Mouse (Mus musculus) limb, embryonic 13.5 days (tissue): ENCODE measurements around the gene Ahnak2. TPM values are rescaled to one million over a fixed set of nuclear protein-coding genes. Genes with fewer than 3 reads are reported as not detected.

Experiments used
- ATAC-seq: fragments of 200-750 bp; cut with Nextera tagmentation; 2 replicates; pipeline ENCODE4 v1.8.0; 2017; ENCODE audit warnings: low read depth, moderate number of reproducible peaks, moderate TSS enrichment; ENCODE audit not compliant: low FRiP score
- H3K27ac ChIP-seq: fragments of 300-500 bp; sonication (generic); 2 replicates; pipeline ENCODE4 v1.5.1; 2015; ENCODE audit warnings: inconsistent platforms, mild to moderate bottlenecking, moderate library complexity
- H3K27me3 ChIP-seq: fragments of 300-500 bp; sonication (generic); 2 replicates; pipeline ENCODE4 v1.6.1; 2015; ENCODE audit warnings: mild to moderate bottlenecking, inconsistent platforms
- H3K36me3 ChIP-seq: fragments of 300-500 bp; sonication (generic); 2 replicates; pipeline ENCODE4 v1.6.1; 2015; ENCODE audit warnings: inconsistent platforms, mild to moderate bottlenecking, moderate library complexity
- H3K4me1 ChIP-seq: fragments of 300-500 bp; sonication (generic); 2 replicates; pipeline ENCODE4 v1.6.1; 2015; ENCODE audit warnings: inconsistent platforms
- H3K4me2 ChIP-seq: fragments of 300-500 bp; sonication (generic); replicated peaks from 2 replicates; pipeline ENCODE4 v1.6.1; 2015; ENCODE audit warnings: inconsistent platforms, mild to moderate bottlenecking, moderate library complexity
- H3K4me3 ChIP-seq: fragments of 300-500 bp; sonication (generic); 2 replicates; pipeline ENCODE4 v1.5.1; 2015; ENCODE audit warnings: moderate library complexity, mild to moderate bottlenecking, inconsistent platforms
- H3K9ac ChIP-seq: fragments of 300-500 bp; sonication (generic); 2 replicates; pipeline ENCODE4 v1.6.1; 2015; ENCODE audit warnings: mild to moderate bottlenecking, inconsistent platforms
- H3K9me3 ChIP-seq: fragments of 300-500 bp; sonication (generic); 2 replicates; pipeline ENCODE4 v1.6.1; 2016; ENCODE audit warnings: inconsistent platforms
- WGBS: fragments of 180-500 bp; shearing (Covaris S2); methylation state at CpG from one replicate; pipeline ENCODE4 v1.1.7; 2015; 5-methylcytosine and 5-hydroxymethylcytosine counted together
- polyA plus RNA-seq: library from polyadenylated mRNA; unstranded; fragments of >200 nt; fragmentation: Nextera tagmentation; extraction: Ambion mirVana; gene quantifications from 2 replicates; pipeline ENCODE4 v1.2.1, GENCODE M21; 2015

The Ahnak2 gene
- polyA plus RNA-seq, 1 experiment from 2014 or later, result 0.64 TPM

DNA sequence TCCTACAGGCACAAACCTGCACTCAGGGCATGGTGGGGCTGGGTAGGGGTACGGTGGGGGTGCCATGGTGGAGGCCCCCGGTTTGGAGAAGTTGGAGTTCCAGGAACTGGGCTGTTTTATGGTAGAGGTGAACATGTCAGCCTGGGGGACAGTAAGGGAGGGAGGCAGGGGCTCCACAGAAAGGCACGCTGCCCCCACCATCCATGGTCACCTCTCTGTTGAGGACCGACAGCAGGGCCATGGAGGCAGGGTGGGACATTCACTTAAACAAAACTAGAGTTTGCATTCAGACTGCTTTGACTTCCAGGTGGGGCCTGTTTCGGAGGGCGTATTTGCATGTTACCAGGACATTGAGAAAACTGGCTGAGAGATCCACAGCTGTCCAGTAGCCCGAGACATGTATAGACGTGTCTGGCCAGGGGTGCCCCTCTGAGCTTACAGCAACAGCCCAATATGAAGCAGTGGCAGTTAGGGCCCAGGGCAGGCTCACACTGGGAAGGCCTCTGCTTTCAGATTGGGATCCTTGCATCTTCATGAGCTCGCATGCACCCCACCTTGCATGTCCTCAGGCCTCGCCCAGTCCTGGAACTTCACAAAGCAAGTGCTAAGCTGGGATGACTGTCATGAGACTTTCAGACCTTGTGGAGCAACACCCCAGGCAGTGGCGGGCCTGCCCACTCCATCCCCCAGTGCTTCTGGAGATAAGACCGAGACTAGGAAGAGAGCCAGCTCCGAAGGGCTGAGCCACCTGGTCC is 8.7 kb downstream of the Ahnak2 start:
- no peaks in the 10 kb centered on the region for H3K36me3 ChIP-seq
- peaks cover 12% of the 10 kb centered on the region; the same call in 1 of the 2 replicates for H3K27me3 ChIP-seq
- peaks cover 52% of the 10 kb centered on the region for H3K4me1 ChIP-seq
- no peak overlapping the region for H3K4me2 ChIP-seq
- WGBS, result 76% methylated on average over 13 of the region's 13 CpGs
- ATAC-seq, result no peak
- H3K9me3 ChIP-seq, result no peaks in the 10 kb centered on the region
- no peak overlapping the region for H3K9ac ChIP-seq
- no peak overlapping the region; the same call in 1 of the 2 replicates for H3K27ac ChIP-seq
- H3K4me3 ChIP-seq, result no peak overlapping the region

DNA sequence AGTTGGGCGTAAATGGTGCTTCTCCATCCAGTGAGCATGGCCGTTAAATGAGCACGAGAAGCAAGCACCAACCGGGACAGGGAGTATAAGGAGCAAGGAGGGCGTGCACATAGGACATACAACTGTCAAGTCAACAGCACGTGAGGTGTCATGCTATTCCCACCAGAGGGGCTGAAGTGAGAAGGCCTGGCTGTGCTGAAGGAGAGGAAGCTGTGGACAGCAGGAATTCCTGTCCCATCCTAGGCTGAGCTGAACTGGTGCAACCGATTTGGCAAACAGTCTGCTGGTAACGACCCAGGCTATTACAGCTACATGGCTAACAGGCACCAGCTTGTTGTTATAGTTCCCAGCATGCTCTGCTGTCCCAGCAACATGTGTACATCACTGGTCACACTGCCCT is 11.4 kb downstream of the Ahnak2 start:
- no peak overlapping the region for H3K4me3 ChIP-seq
- H3K9ac ChIP-seq, result no peak overlapping the region
- H3K4me2 ChIP-seq, result 0 out of 2 replicates have a peak overlapping the region, but pooled peaks have one; percentile 4
- WGBS, result 51% methylated on average over 8 of the region's 8 CpGs
- H3K4me1 ChIP-seq, result peaks cover 25% of the 10 kb centered on the region
- H3K36me3 ChIP-seq, result no peaks in the 10 kb centered on the region
- H3K9me3 ChIP-seq, result no peaks in the 10 kb centered on the region
- no peak for ATAC-seq
- H3K27me3 ChIP-seq, result no peaks in the 10 kb centered on the region
- no peak overlapping the region for H3K27ac ChIP-seq

DNA sequence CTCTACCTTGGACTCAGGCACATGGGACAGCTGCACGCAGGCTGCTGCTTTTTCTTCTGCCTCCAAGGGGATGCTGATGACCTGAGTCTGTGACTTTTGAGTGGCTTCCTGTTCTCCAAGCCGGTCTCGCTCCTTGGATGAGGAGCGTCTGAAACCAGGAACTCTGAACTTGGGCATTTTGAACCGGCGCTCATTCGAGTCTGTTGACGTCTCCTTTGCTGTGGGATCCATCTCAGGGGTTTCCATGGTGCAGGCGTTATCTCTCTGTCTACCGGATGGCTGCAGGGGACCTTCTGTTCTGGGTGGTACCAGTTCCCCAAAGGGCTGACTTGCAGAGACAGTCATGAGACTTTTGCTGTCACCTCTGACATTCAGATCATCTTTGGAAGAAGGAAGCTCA is 28.0 kb downstream of the Ahnak2 start:
- Histone ChIP-seq H3K27me3 (no peaks in the 10 kb centered on the region), H3K4me3 (no peak overlapping the region), H3K4me1 (peaks cover 6% of the 10 kb centered on the region; the same call in 1 of the 2 replicates), H3K27ac (no peak overlapping the region), H3K4me2 (no peak overlapping the region), H3K9ac (no peak overlapping the region), H3K36me3 (no peaks in the 10 kb centered on the region), H3K9me3 (peaks cover 12% of the 10 kb centered on the region)
- ATAC-seq, result no peak
- 95% methylated on average over 10 of the region's 10 CpGs for WGBS

DNA sequence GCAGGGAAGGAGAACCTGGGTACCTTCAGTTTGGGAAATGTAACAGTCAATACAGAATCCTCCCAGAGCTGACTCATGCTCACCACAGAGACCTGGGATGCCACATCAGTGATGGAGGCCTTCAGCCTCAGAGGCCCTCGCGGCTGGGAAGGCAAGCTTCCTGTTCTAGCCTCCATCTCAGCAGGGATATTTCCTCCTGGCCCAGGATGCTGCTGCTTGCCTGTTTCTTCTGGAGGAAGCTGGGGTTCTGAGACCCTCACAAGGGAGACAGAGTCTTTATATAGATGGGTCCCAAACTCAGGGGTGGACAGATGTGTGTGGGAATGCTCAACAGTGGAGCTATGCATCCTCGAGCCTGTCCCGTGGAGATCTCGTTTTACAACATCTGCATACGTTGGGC is 28.4 kb downstream of the Ahnak2 start:
- H3K4me1 ChIP-seq, result peaks cover 6% of the 10 kb centered on the region; the same call in 1 of the 2 replicates
- 75% methylated on average over 6 of the region's 6 CpGs for WGBS
- no peaks in the 10 kb centered on the region for H3K27me3 ChIP-seq
- no peak overlapping the region for H3K9ac ChIP-seq
- no peaks in the 10 kb centered on the region for H3K36me3 ChIP-seq
- no peak for ATAC-seq
- no peak overlapping the region for H3K4me3 ChIP-seq
- H3K27ac ChIP-seq, result no peak overlapping the region
- H3K9me3 ChIP-seq, result peaks cover 12% of the 10 kb centered on the region
- no peak overlapping the region for H3K4me2 ChIP-seq

DNA sequence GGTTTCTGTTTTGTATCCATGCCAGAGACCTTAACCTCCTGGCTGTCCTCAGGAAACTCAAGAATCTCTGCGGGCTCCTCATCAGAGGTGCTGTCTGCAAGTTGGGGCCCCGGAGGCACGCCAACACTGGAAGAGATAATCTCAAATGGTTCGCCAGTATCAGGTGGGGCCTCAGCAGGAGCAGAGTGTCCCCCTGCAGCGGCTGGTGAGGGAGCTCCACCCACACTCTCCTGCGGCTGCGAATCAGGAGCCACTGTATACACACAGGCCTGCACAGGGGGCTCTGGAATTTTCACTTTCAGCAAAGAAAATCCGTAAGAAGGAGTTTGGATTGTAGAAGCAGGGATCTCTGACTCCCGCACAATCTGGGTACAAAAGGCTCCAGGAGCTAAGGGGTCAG is 29.1 kb downstream of the Ahnak2 start:
- WGBS, result 47% methylated on average over 9 of the region's 9 CpGs
- Histone ChIP-seq H3K4me2 (no peak overlapping the region), H3K9ac (no peak overlapping the region)

DNA sequence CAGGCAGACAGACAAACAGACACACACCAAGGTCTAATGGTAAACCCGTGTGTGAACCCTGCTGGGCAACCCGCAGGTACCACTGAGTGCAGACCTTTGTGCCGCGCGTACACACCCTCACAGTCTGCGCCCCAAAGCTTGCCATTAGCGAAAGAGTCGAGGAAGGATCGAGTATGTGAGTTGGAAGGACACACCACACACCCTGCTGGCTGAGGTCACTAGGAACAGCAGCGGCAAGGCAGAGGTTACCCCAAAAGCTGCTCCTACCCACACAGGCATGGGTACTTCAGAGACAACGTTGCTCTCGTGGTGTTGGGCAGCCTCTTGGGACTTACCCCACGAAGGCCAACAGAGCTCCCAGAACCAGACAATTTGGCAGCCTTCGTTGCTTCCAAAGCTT is 30.2 kb downstream of the Ahnak2 start:
- no peak for ATAC-seq
- Histone ChIP-seq H3K27me3 (no peaks in the 10 kb centered on the region), H3K36me3 (no peaks in the 10 kb centered on the region), H3K9me3 (peaks cover 12% of the 10 kb centered on the region), H3K9ac (no peak overlapping the region), H3K4me1 (peaks cover 6% of the 10 kb centered on the region; the same call in 1 of the 2 replicates), H3K27ac (no peak overlapping the region), H3K4me3 (no peak overlapping the region), H3K4me2 (no peak overlapping the region)
- 90% methylated on average over 14 of the region's 14 CpGs for WGBS

More for the DNA sequence above, 29.1 kb downstream of the Ahnak2 start:
- Histone ChIP-seq H3K36me3 (no peaks in the 10 kb centered on the region), H3K9me3 (peaks cover 12% of the 10 kb centered on the region), H3K4me1 (peaks cover 6% of the 10 kb centered on the region; the same call in 1 of the 2 replicates), H3K27me3 (no peaks in the 10 kb centered on the region), H3K27ac (no peak overlapping the region), H3K4me3 (no peak overlapping the region)
- no peak for ATAC-seq

DNA sequence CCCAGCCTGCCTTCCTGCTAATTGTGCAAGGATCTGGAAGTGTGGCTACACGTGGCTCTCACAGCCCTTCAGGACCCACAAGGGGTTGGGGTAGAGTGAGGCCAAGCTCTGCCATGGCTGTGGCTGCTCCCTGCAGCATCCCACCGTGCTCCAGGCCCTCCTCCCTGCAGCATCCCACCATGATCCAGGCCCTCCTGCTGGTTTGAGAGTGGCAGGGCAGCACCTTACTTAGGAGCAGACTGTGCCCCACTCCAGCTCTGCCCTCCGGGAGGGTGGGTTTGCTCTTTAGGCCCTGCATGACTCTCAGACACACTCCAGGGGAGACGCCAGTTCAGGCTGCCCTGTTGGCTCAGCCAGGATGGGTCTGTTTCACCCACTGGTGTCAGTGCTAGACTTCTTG is 32.1 kb downstream of the Ahnak2 start:
- no peak overlapping the region for H3K4me3 ChIP-seq
- no peak overlapping the region for H3K9ac ChIP-seq
- 76% methylated on average over 4 of the region's 4 CpGs for WGBS
- no peaks in the 10 kb centered on the region for H3K27me3 ChIP-seq
- peaks cover 6% of the 10 kb centered on the region; the same call in 1 of the 2 replicates for H3K4me1 ChIP-seq
- H3K36me3 ChIP-seq, result no peaks in the 10 kb centered on the region
- no peak for ATAC-seq
- H3K27ac ChIP-seq, result no peak overlapping the region
- H3K9me3 ChIP-seq, result peaks cover 8% of the 10 kb centered on the region
- H3K4me2 ChIP-seq, result no peak overlapping the region

DNA sequence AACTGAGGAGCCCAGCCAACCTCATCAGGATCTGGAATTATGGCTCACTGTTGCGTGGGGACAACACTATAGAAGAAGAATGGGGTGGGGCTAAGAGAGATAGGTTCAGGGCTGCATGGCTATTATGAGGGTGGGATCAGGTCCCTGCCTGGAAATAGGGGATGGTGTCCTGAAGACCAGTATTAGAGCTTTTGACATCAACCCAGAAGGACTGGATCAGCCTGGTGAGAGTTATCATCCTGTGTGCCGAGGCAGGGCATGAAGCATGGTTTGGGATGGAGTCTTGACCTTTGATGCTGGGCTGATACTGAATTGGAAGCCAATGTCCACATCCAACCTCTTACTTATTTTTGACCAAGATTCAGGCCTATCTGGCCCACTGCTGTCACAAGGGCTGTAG is 32.7 kb downstream of the Ahnak2 start:
- H3K4me1 ChIP-seq, result peaks cover 6% of the 10 kb centered on the region; the same call in 1 of the 2 replicates
- no peaks in the 10 kb centered on the region for H3K27me3 ChIP-seq
- H3K9me3 ChIP-seq, result peaks cover 2% of the 10 kb centered on the region; the same call in 1 of the 2 replicates
- WGBS, result 81% methylated on average over 2 of the region's 2 CpGs
- no peak for ATAC-seq
- no peak overlapping the region for H3K27ac ChIP-seq
- H3K9ac ChIP-seq, result no peak overlapping the region
- no peak overlapping the region for H3K4me2 ChIP-seq
- no peak overlapping the region for H3K4me3 ChIP-seq
- no peaks in the 10 kb centered on the region for H3K36me3 ChIP-seq

DNA sequence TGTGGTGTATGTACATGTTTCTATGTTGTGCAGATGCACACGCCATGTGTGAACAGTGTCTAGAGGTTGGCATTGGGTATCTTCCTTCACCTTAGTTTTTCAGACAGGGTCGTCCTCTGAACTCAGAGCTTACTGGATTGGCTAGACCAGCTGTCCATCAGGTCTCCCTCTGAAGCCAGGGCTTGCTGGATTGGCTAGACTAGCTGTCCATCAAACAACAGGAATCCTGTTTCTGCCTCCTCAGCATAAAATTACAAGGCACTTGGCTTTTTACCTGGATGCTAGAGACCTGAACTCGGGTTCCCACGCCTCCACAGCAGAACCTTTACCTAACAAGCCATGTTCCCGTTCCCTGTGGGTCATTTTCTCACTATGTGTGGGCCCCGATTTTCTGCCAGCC is 33.4 kb downstream of the Ahnak2 start:
- WGBS, result 83% methylated on average over 6 of the region's 6 CpGs
- Histone ChIP-seq H3K4me2 (no peak overlapping the region), H3K36me3 (no peaks in the 10 kb centered on the region), H3K9ac (no peak overlapping the region), H3K4me3 (no peak overlapping the region), H3K27ac (no peak overlapping the region), H3K9me3 (no peaks in the 10 kb centered on the region), H3K4me1 (peaks cover 6% of the 10 kb centered on the region; the same call in 1 of the 2 replicates), H3K27me3 (no peaks in the 10 kb centered on the region)
- no peak for ATAC-seq

DNA sequence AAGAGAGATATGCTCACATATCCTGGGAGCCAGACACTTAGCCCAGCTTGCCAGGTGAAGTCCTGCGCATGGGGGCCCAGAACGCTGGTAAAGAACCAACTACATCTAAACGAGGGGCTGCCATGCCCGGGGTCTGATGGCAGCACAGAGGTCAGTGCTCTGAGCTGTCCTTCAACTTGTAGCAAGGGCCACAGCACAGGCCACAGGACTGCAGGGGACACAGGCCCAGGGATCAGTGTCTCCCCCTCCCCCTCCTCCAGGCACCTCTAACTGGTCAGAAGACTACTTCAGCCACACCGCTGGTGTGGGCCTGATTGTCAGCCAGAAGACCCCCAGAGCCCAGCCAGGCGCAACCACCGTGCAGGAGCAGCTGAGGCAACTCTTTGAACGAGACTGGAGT is 34.3 kb downstream of the Ahnak2 start:
- H3K27me3 ChIP-seq, result no peaks in the 10 kb centered on the region
- H3K4me1 ChIP-seq, result peaks cover 3% of the 10 kb centered on the region; the same call in 1 of the 2 replicates
- 85% methylated on average over 8 of the region's 8 CpGs for WGBS
- H3K9me3 ChIP-seq, result no peaks in the 10 kb centered on the region
- no peak overlapping the region for H3K27ac ChIP-seq
- no peaks in the 10 kb centered on the region for H3K36me3 ChIP-seq
- no peak overlapping the region for H3K9ac ChIP-seq
- ATAC-seq, result no peak
- H3K4me2 ChIP-seq, result no peak overlapping the region
- H3K4me3 ChIP-seq, result no peak overlapping the region

DNA sequence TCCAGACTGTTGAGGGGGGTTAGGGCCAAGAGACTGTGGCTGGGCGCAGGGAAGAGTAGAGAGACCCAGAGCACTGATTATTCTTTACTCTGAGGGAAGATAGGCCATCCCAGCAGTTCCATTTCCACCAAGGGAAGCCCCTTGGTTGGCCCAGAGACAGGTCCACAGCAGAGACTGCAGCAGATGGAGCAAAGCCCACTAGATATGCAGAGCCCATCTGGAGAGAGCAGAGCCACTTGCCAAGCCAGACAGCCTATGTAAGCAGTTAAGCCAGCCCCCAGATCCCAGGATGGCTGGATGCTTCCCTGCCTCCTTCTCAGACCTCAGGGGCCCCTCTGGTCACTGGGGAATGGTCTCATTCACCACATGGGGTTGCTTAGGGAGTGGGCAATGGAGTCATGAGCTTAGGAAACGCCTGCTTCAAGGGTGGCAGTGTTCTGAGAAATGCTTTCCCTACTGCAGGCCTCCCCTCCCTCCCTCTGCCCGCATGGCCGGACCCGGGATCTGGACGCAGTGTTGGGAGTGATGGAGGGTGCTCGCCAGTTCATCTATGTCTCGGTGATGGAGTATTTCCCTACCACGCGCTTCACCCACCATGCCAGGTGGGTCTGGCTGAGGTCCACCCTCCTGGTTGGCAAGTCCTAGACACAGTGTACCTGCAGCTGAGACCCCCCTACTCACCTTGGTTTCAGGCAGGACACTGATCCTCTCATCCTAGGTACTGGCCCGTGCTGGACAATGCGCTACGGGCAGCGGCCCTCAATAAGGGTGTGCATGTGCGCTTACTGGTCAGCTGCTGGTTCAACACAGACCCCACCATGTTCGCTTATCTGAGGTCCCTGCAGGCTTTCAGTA is 35.2 kb downstream of the Ahnak2 start:
- H3K36me3 ChIP-seq, result no peaks in the 10 kb centered on the region
- H3K27me3 ChIP-seq, result no peaks in the 10 kb centered on the region
- H3K9me3 ChIP-seq, result no peaks in the 10 kb centered on the region
- no peak overlapping the region for H3K4me2 ChIP-seq
- H3K4me1 ChIP-seq, result no peaks in the 10 kb centered on the region; the same call in 1 of the 2 replicates
- H3K27ac ChIP-seq, result no peak overlapping the region
- WGBS, result 87% methylated on average over 16 of the region's 16 CpGs
- H3K4me3 ChIP-seq, result no peak overlapping the region
- ATAC-seq, result no peak
- H3K9ac ChIP-seq, result no peak overlapping the region

DNA sequence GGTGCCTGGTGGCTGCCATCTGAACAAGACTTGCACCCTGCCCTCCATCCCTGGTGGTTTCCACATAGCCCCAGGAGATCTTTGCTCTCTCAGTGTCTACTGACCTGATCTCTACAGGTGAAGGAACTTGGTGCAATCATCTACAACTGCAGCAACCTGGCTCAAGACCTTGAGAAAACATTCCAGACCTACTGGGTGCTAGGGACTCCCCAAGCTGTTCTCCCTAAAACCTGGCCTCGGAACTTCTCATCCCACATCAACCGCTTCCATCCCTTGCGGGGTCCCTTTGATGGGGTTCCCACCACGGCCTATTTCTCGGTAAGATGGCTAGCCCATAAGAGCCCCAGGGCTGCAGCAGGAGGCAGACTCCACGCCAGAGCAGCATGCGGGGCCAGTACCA is 35.9 kb downstream of the Ahnak2 start:
- WGBS, result 92% methylated on average over 7 of the region's 7 CpGs
- Histone ChIP-seq H3K4me3 (no peak overlapping the region), H3K27me3 (no peaks in the 10 kb centered on the region), H3K36me3 (no peaks in the 10 kb centered on the region), H3K27ac (no peak overlapping the region), H3K4me2 (no peak overlapping the region), H3K9ac (no peak overlapping the region), H3K4me1 (no peaks in the 10 kb centered on the region; the same call in 1 of the 2 replicates), H3K9me3 (no peaks in the 10 kb centered on the region)
- no peak for ATAC-seq
